Mouse (Mus musculus) midbrain, embryonic 15.5 days (tissue): ENCODE measurements around the gene Dcaf11. TPM values are rescaled to one million over a fixed set of nuclear protein-coding genes. Genes with fewer than 3 reads are reported as not detected.

Experiments
- ATAC-seq: fragments of 200-750 bp; cut with Nextera tagmentation; replicated peaks from 2 replicates; pipeline ENCODE4 v1.8.0; 2017; ENCODE audit warnings: moderate TSS enrichment
- H3K27ac ChIP-seq: fragments of 300-500 bp; sonication (generic); 2 replicates; pipeline ENCODE4 v1.5.1; 2015; ENCODE audit warnings: mild to moderate bottlenecking, inconsistent platforms
- H3K27me3 ChIP-seq: fragments of 300-500 bp; sonication (generic); replicated peaks from 2 replicates; pipeline ENCODE4 v1.6.1; 2015; ENCODE audit warnings: inconsistent platforms
- H3K36me3 ChIP-seq: fragments of 300-500 bp; sonication (generic); replicated peaks from 2 replicates; pipeline ENCODE4 v1.6.1; 2015; ENCODE audit warnings: inconsistent platforms
- H3K4me1 ChIP-seq: fragments of 300-500 bp; sonication (generic); 2 replicates; pipeline ENCODE4 v1.6.1; 2015; ENCODE audit warnings: inconsistent platforms
- H3K4me2 ChIP-seq: fragments of 300-500 bp; sonication (generic); 2 replicates; pipeline ENCODE4 v1.6.1; 2015; ENCODE audit warnings: inconsistent platforms, mild to moderate bottlenecking, moderate library complexity
- H3K4me3 ChIP-seq: fragments of 300-500 bp; sonication (generic); 2 replicates; pipeline ENCODE4 v1.5.1; 2015; ENCODE audit warnings: mild to moderate bottlenecking, inconsistent platforms
- H3K9ac ChIP-seq: fragments of 300-500 bp; sonication (generic); 2 replicates; pipeline ENCODE4 v1.6.1; 2015; ENCODE audit warnings: mild to moderate bottlenecking, inconsistent platforms
- H3K9me3 ChIP-seq: fragments of 300-500 bp; sonication (generic); 2 replicates; pipeline ENCODE4 v1.6.1; 2016; ENCODE audit warnings: inconsistent platforms
- WGBS: fragments of 180-500 bp; shearing (Covaris S2); methylation state at CpG from one replicate; pipeline ENCODE4 v1.1.7; 2015; ENCODE audit warnings: mixed read lengths; 5-methylcytosine and 5-hydroxymethylcytosine counted together
- polyA plus RNA-seq: library from polyadenylated mRNA; unstranded; fragments of >200 nt; fragmentation: Nextera tagmentation; extraction: Ambion mirVana; gene quantifications from 2 replicates; pipeline ENCODE4 v1.2.1, GENCODE M21; 2015

Dcaf11 gene
- polyA plus RNA-seq, 1 experiment from 2014 or later = 135 TPM

- no peak overlapping the region for H3K27ac ChIP-seq
- H3K4me3 ChIP-seq = no peak overlapping the region
- WGBS = 61% methylated on average over 6 of the region's 6 CpGs
- H3K4me1 ChIP-seq = peaks cover 16% of the 10 kb centered on the region
- no peak for ATAC-seq
- no peak overlapping the region for H3K9ac ChIP-seq
- H3K9me3 ChIP-seq = no peaks in the 10 kb centered on the region
- H3K4me2 ChIP-seq = no peak overlapping the region
- H3K27me3 ChIP-seq = no peaks in the 10 kb centered on the region
- H3K36me3 ChIP-seq = no peaks in the 10 kb centered on the region
Observed at GRCm38 (mm10) chr14:55536116-55536745, 23.6 kb upstream of the Dcaf11 start.

- Histone ChIP-seq H3K36me3 (no peaks in the 10 kb centered on the region; the same call in 1 of the 2 replicates), H3K27me3 (no peaks in the 10 kb centered on the region), H3K9ac (peak within 1 kb of the TSS; percentile 79), H3K4me2 (peak within 1 kb of the TSS; percentile 92), H3K4me1 (peaks cover 20% of the 10 kb centered on the region), H3K27ac (peak within 1 kb of the TSS; percentile 89), H3K4me3 (peak within 1 kb of the TSS; percentile 52), H3K9me3 (no peaks in the 10 kb centered on the region)
- 1% methylated on average over 32 of the region's 32 CpGs for WGBS
- ATAC-seq = peak; percentile 89
Observed at GRCm38 (mm10) chr14:55540067-55540786, 19.6 kb upstream of the Dcaf11 start, which contains the start of gene Pck2. Gene Pck2, plus strand, starts transcription at chr14:55540266.

GRCm38 (mm10) chr14:55540787-55541321, 19.0 kb upstream of the Dcaf11 start:
- Histone ChIP-seq H3K9ac (peak overlapping the region; percentile 79), H3K4me3 (peak overlapping the region; percentile 52), H3K9me3 (no peaks in the 10 kb centered on the region), H3K27me3 (no peaks in the 10 kb centered on the region), H3K27ac (peak overlapping the region; percentile 89), H3K4me1 (peaks cover 20% of the 10 kb centered on the region), H3K36me3 (peaks cover 3% of the 10 kb centered on the region; the same call in 1 of the 2 replicates), H3K4me2 (peak overlapping the region; percentile 92)
- WGBS = 4% methylated on average over 10 of the region's 10 CpGs
- ATAC-seq = peak; percentile 60

- no peak for ATAC-seq
- Histone ChIP-seq H3K27me3 (no peaks in the 10 kb centered on the region), H3K9me3 (no peaks in the 10 kb centered on the region), H3K4me3 (no peak overlapping the region), H3K9ac (no peak overlapping the region), H3K4me2 (no peak overlapping the region), H3K27ac (no peak overlapping the region), H3K36me3 (peaks cover 3% of the 10 kb centered on the region; the same call in 1 of the 2 replicates), H3K4me1 (peaks cover 20% of the 10 kb centered on the region)
- 95% methylated on average over 12 of the region's 12 CpGs for WGBS
Observed at GRCm38 (mm10) chr14:55542268-55542667, 17.5 kb upstream of the Dcaf11 start.

GRCm38 (mm10) chr14:55544334-55544733, 15.5 kb upstream of the Dcaf11 start:
- 74% methylated on average over 9 of the region's 9 CpGs for WGBS
- no peak overlapping the region for H3K4me2 ChIP-seq
- no peak overlapping the region for H3K27ac ChIP-seq
- H3K9me3 ChIP-seq = no peaks in the 10 kb centered on the region
- no peaks in the 10 kb centered on the region for H3K27me3 ChIP-seq
- no peak overlapping the region for H3K4me3 ChIP-seq
- no peak for ATAC-seq
- peaks cover 20% of the 10 kb centered on the region for H3K4me1 ChIP-seq
- no peak overlapping the region for H3K9ac ChIP-seq
- H3K36me3 ChIP-seq = peaks cover 16% of the 10 kb centered on the region; the same call in 1 of the 2 replicates

- no peaks in the 10 kb centered on the region for H3K9me3 ChIP-seq
- H3K27me3 ChIP-seq = no peaks in the 10 kb centered on the region
- H3K4me2 ChIP-seq = no peak overlapping the region
- no peak overlapping the region for H3K9ac ChIP-seq
- no peak overlapping the region for H3K4me3 ChIP-seq
- H3K36me3 ChIP-seq = 0 out of 2 replicates have a peak, but pooled peaks cover 16% of the 10 kb centered on the region
- no peak overlapping the region for H3K27ac ChIP-seq
- no peaks in the 10 kb centered on the region for H3K4me1 ChIP-seq
- no peak for ATAC-seq
- 79% methylated on average over 6 of the region's 6 CpGs for WGBS
Observed at GRCm38 (mm10) chr14:55550191-55550590, 9.6 kb upstream of the Dcaf11 start.

GRCm38 (mm10) chr14:55551347-55551746, 8.5 kb upstream of the Dcaf11 start:
- Histone ChIP-seq H3K36me3 (0 out of 2 replicates have a peak, but pooled peaks cover 12% of the 10 kb centered on the region), H3K9me3 (no peaks in the 10 kb centered on the region), H3K9ac (no peak overlapping the region), H3K4me2 (no peak overlapping the region), H3K4me3 (no peak overlapping the region), H3K27me3 (no peaks in the 10 kb centered on the region), H3K27ac (no peak overlapping the region), H3K4me1 (no peaks in the 10 kb centered on the region)
- no peak for ATAC-seq
- WGBS = 63% methylated on average over 5 of the region's 5 CpGs

- no peak for ATAC-seq
- 83% methylated on average over 8 of the region's 8 CpGs for WGBS
- Histone ChIP-seq H3K4me1 (peaks cover under 1% of the 10 kb centered on the region; the same call in 1 of the 2 replicates), H3K4me2 (no peak overlapping the region), H3K4me3 (no peak overlapping the region), H3K27me3 (no peaks in the 10 kb centered on the region), H3K9me3 (no peaks in the 10 kb centered on the region), H3K27ac (no peak overlapping the region), H3K36me3 (0 out of 2 replicates have a peak, but pooled peaks cover 12% of the 10 kb centered on the region), H3K9ac (no peak overlapping the region)
Observed at GRCm38 (mm10) chr14:55551794-55552193, 8.0 kb upstream of the Dcaf11 start.

GRCm38 (mm10) chr14:55554635-55555034, 5.2 kb upstream of the Dcaf11 start:
- Histone ChIP-seq H3K4me2 (no peak overlapping the region), H3K4me3 (no peak overlapping the region), H3K27ac (no peak overlapping the region), H3K27me3 (no peaks in the 10 kb centered on the region), H3K36me3 (no peaks in the 10 kb centered on the region), H3K9ac (no peak overlapping the region), H3K4me1 (peaks cover 9% of the 10 kb centered on the region), H3K9me3 (no peaks in the 10 kb centered on the region)
- ATAC-seq = no peak

- ATAC-seq = no peak
- no peaks in the 10 kb centered on the region for H3K36me3 ChIP-seq
- H3K27ac ChIP-seq = no peak overlapping the region
Observed at GRCm38 (mm10) chr14:55555788-55556187, 4.0 kb upstream of the Dcaf11 start.

GRCm38 (mm10) chr14:55557003-55557402, 2.8 kb upstream of the Dcaf11 start:
- no peak overlapping the region for H3K4me2 ChIP-seq
- H3K4me1 ChIP-seq = peaks cover 20% of the 10 kb centered on the region
- WGBS = 32% methylated on average over 5 of the region's 5 CpGs
- no peaks in the 10 kb centered on the region for H3K9me3 ChIP-seq
- no peak for ATAC-seq
- H3K36me3 ChIP-seq = no peaks in the 10 kb centered on the region
- no peak overlapping the region for H3K27ac ChIP-seq
- no peak overlapping the region for H3K9ac ChIP-seq
- H3K27me3 ChIP-seq = no peaks in the 10 kb centered on the region
- H3K4me3 ChIP-seq = no peak overlapping the region

More at GRCm38 (mm10) chr14:55555788-55556187, 4.0 kb upstream of the Dcaf11 start:
- no peak overlapping the region for H3K4me2 ChIP-seq
- peaks cover 9% of the 10 kb centered on the region for H3K4me1 ChIP-seq
- 78% methylated on average over 3 of the region's 3 CpGs for WGBS
- H3K27me3 ChIP-seq = no peaks in the 10 kb centered on the region
- no peak overlapping the region for H3K4me3 ChIP-seq
- H3K9me3 ChIP-seq = no peaks in the 10 kb centered on the region
- no peak overlapping the region for H3K9ac ChIP-seq

- WGBS = 89% methylated on average over 3 of the region's 3 CpGs
- Histone ChIP-seq H3K27ac (no peak overlapping the region), H3K9me3 (no peaks in the 10 kb centered on the region), H3K36me3 (no peaks in the 10 kb centered on the region), H3K9ac (no peak overlapping the region), H3K4me2 (no peak overlapping the region), H3K27me3 (no peaks in the 10 kb centered on the region), H3K4me3 (no peak overlapping the region), H3K4me1 (peaks cover 26% of the 10 kb centered on the region)
- no peak for ATAC-seq
Observed at GRCm38 (mm10) chr14:55557587-55557986, 2.2 kb upstream of the Dcaf11 start.
